Mouse (Mus musculus) liver, adult 2 months (tissue): Measurements from ENCODE around the gene Slc25a42.

Experiments
- CTCF ChIP-seq: fragments of 200-500 bp; IDR thresholded peaks from 2 replicates; pipeline ENCODE4 v1.5.1; 2011; ENCODE audit warnings: low read depth, low read length, control low read depth
- POLR2A ChIP-seq: fragments of 200-500 bp; IDR thresholded peaks from 2 replicates; pipeline ENCODE4 v1.6.1; 2011; ENCODE audit warnings: low read length, control low read depth; ENCODE audit not compliant: insufficient read depth; ENCODE audit errors: extremely low read depth

DNA sequence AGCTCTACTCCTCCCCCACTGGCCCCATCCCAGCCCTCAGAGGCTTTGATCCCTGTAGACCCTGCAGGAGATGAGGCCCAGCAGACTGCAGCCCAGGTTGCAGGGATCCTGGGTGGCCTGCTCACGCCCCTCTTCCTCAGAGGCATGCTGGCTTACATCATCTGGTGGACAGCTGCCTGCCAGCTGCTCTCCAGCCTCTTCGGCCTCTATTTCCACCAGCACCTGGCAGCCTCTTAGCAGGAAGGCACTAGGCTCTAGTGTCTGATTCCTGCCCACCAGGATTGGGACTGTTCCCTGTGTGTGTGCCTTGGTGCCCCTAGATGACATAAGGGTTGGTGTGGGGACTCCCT is 30.2 kb downstream of the Slc25a42 start:
- TF ChIP-seq CTCF, result no peak
- no peak for TF ChIP-seq POLR2A
